Mouse (Mus musculus) lung, embryonic 14.5 days (tissue): ENCODE results near the gene Spire2. TPM values are rescaled to one million over a fixed set of nuclear protein-coding genes. Genes with fewer than 3 reads are reported as not detected.

Experiments
- ATAC-seq: fragments of 200-750 bp; cut with Nextera tagmentation; 2 replicates; pipeline ENCODE4 v1.8.0; 2017; ENCODE audit warnings: mild to moderate bottlenecking, moderate TSS enrichment, moderate library complexity; ENCODE audit not compliant: insufficient read depth
- DNase-seq: peaks from one replicate; pipeline ENCODE4 v3.0.0-alpha.2; 2015
- H3K27ac ChIP-seq: fragments of 300-500 bp; sonication (generic); 2 replicates; pipeline ENCODE4 v1.5.1; 2014; ENCODE audit warnings: low read depth, mild to moderate bottlenecking, moderate library complexity
- H3K27me3 ChIP-seq: fragments of 300-500 bp; sonication (generic); 2 replicates; pipeline ENCODE4 v1.6.1; 2014; ENCODE audit warnings: low read length, control low read depth; ENCODE audit not compliant: insufficient read depth
- H3K36me3 ChIP-seq: fragments of 300-500 bp; sonication (generic); 2 replicates; pipeline ENCODE4 v1.6.1; 2014; ENCODE audit warnings: control low read depth; ENCODE audit not compliant: insufficient read depth
- H3K4me1 ChIP-seq: fragments of 300-500 bp; sonication (generic); 2 replicates; pipeline ENCODE4 v1.6.1; 2014; ENCODE audit warnings: antibody characterized with exemption, control low read depth; ENCODE audit not compliant: insufficient read depth
- H3K4me2 ChIP-seq: fragments of 300-500 bp; sonication (generic); 2 replicates; pipeline ENCODE4 v1.6.1; 2014; ENCODE audit warnings: mild to moderate bottlenecking
- H3K4me3 ChIP-seq: fragments of 300-500 bp; sonication (generic); 2 replicates; pipeline ENCODE4 v1.5.1; 2014; ENCODE audit warnings: low read depth, low read length
- H3K9ac ChIP-seq: fragments of 300-500 bp; sonication (generic); 2 replicates; pipeline ENCODE4 v1.6.1; 2014
- H3K9me3 ChIP-seq: fragments of 300-500 bp; sonication (generic); 2 replicates; pipeline ENCODE4 v1.6.1; 2016; ENCODE audit warnings: low read depth, low read length, control low read depth
- CTCF ChIP-seq: IDR thresholded peaks from 2 replicates; pipeline ENCODE4 v1.5.1; 2016; ENCODE audit warnings: antibody characterized with exemption, low read depth
- WGBS: fragments of 180-500 bp; shearing (Covaris S2); extraction: QIAGEN DNeasy Blood & Tissue Kit; methylation state at CpG from one replicate; pipeline ENCODE4 v1.1.7; 2014; 5-methylcytosine and 5-hydroxymethylcytosine counted together
- polyA plus RNA-seq: library from polyadenylated mRNA; unstranded; fragments of >200 nt; fragmentation: Nextera tagmentation; extraction: Ambion mirVana; gene quantifications from 2 replicates; pipeline ENCODE4 v1.2.1, GENCODE M21; 2014

The Spire2 gene
- polyA plus RNA-seq, 1 experiment from 2014 or later = 1.7 TPM

DNA sequence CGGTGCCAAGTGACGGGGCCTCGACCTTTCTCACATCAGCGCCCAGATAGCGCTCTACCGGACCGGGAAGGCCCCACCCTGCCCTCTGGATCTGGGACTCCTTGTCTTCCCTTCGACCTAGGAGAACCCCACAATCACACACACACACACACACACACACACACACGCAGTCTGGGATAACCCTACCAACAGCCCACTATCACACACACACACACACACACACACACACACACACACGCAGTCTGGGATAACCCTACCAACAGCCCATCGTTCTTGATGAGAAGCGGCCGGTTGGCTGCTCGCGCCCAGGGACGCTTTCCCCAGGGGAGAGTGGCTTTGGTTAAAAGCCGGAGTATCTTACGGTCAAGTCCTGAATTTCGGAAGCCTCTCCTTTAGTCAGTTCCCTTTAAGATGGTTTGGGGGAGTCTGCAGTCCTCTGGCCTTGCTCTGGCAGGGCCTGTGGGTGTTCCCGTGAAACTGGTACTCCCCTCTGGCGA is 626 bp downstream of the Spire2 start:
- Histone ChIP-seq H3K9me3 (no peaks in the 10 kb centered on the region), H3K4me1 (0 out of 2 replicates have a peak, but pooled peaks cover 3% of the 10 kb centered on the region), H3K4me2 (peak overlapping the region; percentile 89), H3K27ac (no peak overlapping the region), H3K4me3 (peak overlapping the region; percentile 55), H3K36me3 (no peaks in the 10 kb centered on the region), H3K27me3 (peaks cover 10% of the 10 kb centered on the region; the same call in 1 of the 2 replicates), H3K9ac (peak overlapping the region; percentile 43)
- 3% methylated on average over 21 of the region's 21 CpGs for WGBS
- ATAC-seq = peak; percentile 40; the same call in 1 of the 2 replicates
- DNase-seq = no peak
- no peak for TF ChIP-seq CTCF

GRCm38 (mm10) chr8:123333864-123334263 is 1.4 kb downstream of the Spire2 start:
- Histone ChIP-seq H3K9ac (no peak overlapping the region), H3K9me3 (no peaks in the 10 kb centered on the region), H3K27me3 (peaks cover 10% of the 10 kb centered on the region; the same call in 1 of the 2 replicates), H3K36me3 (no peaks in the 10 kb centered on the region), H3K4me3 (no peak overlapping the region), H3K27ac (no peak overlapping the region), H3K4me1 (0 out of 2 replicates have a peak, but pooled peaks cover 3% of the 10 kb centered on the region), H3K4me2 (no peak overlapping the region)
- DNase-seq = no peak
- no peak for TF ChIP-seq CTCF
- ATAC-seq = no peak
- WGBS = 6% methylated on average over 7 of the region's 7 CpGs

GRCm38 (mm10) chr8:123334467-123334866 is 2.0 kb downstream of the Spire2 start:
- Histone ChIP-seq H3K4me3 (no peak overlapping the region), H3K4me2 (no peak overlapping the region)
- 7% methylated on average over 1 of the region's 1 CpGs for WGBS

GRCm38 (mm10) chr8:123337475-123337874 is 5.0 kb downstream of the Spire2 start:
- H3K27me3 ChIP-seq = peaks cover 10% of the 10 kb centered on the region; the same call in 1 of the 2 replicates
- TF ChIP-seq CTCF = no peak
- no peak overlapping the region for H3K4me2 ChIP-seq
- no peaks in the 10 kb centered on the region for H3K36me3 ChIP-seq
- H3K9ac ChIP-seq = no peak overlapping the region
- no peak overlapping the region for H3K27ac ChIP-seq
- DNase-seq = no peak
- WGBS = 83% methylated on average over 3 of the region's 3 CpGs
- H3K4me3 ChIP-seq = no peak overlapping the region
- ATAC-seq = no peak
- no peaks in the 10 kb centered on the region for H3K4me1 ChIP-seq
- no peaks in the 10 kb centered on the region for H3K9me3 ChIP-seq

More at GRCm38 (mm10) chr8:123334467-123334866, 2.0 kb downstream of the Spire2 start:
- Histone ChIP-seq H3K27me3 (peaks cover 10% of the 10 kb centered on the region; the same call in 1 of the 2 replicates), H3K9me3 (no peaks in the 10 kb centered on the region), H3K9ac (no peak overlapping the region), H3K27ac (no peak overlapping the region), H3K4me1 (0 out of 2 replicates have a peak, but pooled peaks cover 3% of the 10 kb centered on the region), H3K36me3 (no peaks in the 10 kb centered on the region)
- TF ChIP-seq CTCF = no peak
- no peak for DNase-seq
- no peak for ATAC-seq

DNA sequence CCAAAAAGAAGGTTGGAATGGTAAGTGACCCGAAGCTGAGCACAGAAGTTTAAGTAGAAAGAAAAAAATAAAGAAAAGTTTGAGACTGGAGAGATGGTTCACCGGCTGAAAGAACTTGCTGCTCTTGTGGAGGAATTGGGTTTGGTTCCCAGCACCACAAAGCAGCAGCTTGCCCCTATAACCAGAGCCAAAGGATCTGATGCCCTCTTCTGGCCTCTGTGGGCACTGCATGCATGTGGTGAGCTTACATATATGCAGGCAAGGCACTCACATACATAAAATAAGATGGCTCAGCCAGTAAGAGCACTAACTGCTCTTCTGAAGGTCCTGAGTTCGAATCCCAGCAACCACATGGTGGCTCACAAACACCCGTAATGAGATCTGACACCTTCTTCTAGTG is 7.6 kb downstream of the Spire2 start:
- TF ChIP-seq CTCF = peak; percentile 27; the same call in 1 of the 2 replicates
- Histone ChIP-seq H3K27me3 (no peaks in the 10 kb centered on the region), H3K36me3 (no peaks in the 10 kb centered on the region), H3K9me3 (no peaks in the 10 kb centered on the region), H3K4me3 (no peak overlapping the region), H3K4me1 (no peaks in the 10 kb centered on the region), H3K27ac (no peak overlapping the region), H3K9ac (no peak overlapping the region), H3K4me2 (no peak overlapping the region)
- WGBS = 92% methylated on average over 4 of the region's 4 CpGs
- ATAC-seq = no peak
- DNase-seq = no peak

DNA sequence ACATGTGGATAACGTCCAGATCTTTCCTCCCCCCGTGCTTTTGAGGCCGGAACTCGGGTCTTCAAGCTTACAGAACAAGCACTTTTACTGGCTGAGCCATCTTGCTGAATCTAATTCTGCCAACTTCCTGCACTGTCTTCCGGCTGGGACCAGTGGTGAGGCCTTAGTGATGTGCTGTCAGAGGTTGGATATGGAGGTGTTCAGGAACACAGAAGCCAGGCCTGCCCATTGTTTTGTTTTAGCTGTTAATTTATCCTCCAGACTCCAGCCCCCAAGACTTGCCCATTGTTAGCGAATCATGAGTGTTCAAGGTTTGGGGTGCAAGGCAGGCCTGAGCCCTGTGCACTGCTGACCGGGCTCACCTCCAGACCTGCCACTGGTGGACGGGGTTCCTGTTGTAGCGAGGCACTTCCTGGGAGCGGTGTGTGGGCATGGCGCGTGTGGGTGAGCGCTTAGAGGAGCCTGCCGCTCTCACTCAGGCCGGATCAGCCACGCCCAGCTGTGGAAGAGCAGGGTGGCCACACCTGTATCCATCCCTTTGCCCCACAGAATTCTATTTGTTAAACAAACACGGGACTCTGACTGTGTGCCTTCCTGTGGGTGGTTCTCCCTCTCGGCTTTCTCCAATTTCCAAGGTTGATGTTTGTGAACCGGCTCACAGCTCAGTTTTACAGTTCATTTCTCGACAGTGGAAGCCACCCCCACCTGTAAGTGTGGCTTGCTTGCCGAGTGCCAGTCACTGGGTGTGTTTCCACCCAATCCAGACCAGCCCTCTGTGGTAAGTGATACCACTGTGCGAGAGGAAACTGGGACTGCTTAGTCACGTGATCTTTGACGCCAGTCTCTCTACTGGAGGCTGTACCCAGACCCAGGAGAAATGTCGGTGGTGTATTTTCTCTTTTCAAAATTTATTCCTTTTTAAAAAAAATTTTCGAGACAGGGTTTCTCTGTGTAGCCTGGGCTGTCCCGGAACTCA is 8.8 kb downstream of the Spire2 start:
- 73% methylated on average over 27 of the region's 27 CpGs for WGBS
- DNase-seq (no peak), ATAC-seq (no peak)

DNA sequence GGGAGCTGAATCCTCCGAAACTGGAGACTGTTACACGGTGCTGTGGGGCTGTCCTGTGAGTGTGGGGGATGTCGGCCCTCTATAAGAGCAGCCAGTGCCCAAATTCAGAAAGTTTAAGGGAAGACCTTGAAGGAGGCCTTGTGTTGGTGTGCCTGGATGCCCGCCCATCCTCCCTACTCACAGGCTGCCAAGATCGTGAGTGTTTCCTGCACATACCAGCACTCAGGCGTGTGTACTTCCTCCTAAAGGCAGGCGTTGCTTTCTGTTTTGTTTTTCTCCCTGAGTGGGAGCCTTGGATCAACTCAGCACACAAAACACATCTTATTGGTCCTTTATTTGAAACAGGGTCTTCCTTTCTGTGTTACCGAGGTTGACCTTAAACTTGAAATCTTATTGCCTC is 9.7 kb downstream of the Spire2 start:
- Histone ChIP-seq H3K4me1 (peaks cover 3% of the 10 kb centered on the region; the same call in 1 of the 2 replicates), H3K9ac (no peak overlapping the region), H3K4me3 (no peak overlapping the region), H3K9me3 (no peaks in the 10 kb centered on the region), H3K4me2 (no peak overlapping the region), H3K36me3 (no peaks in the 10 kb centered on the region), H3K27ac (no peak overlapping the region), H3K27me3 (no peaks in the 10 kb centered on the region)
- ATAC-seq (no peak), DNase-seq (peak; percentile 24)
- no peak for TF ChIP-seq CTCF
- WGBS = 75% methylated on average over 8 of the region's 8 CpGs

More for the DNA sequence above, 8.8 kb downstream of the Spire2 start:
- Histone ChIP-seq H3K4me1 (peaks cover 3% of the 10 kb centered on the region; the same call in 1 of the 2 replicates), H3K27me3 (no peaks in the 10 kb centered on the region), H3K4me3 (no peak overlapping the region), H3K9ac (no peak overlapping the region), H3K36me3 (no peaks in the 10 kb centered on the region), H3K27ac (no peak overlapping the region), H3K4me2 (no peak overlapping the region), H3K9me3 (no peaks in the 10 kb centered on the region)
- no peak for TF ChIP-seq CTCF
